Mouse (Mus musculus) myocyte (in vitro differentiated cells): ENCODE data around the gene Acot8.

ENCODE experiments used
- E2F4 ChIP-seq: IDR thresholded peaks from one replicate; pipeline ENCODE4 v1.6.1; 2011; ENCODE audit warnings: mild to moderate bottlenecking, control low read depth, moderate library complexity; ENCODE audit not compliant: insufficient read depth
- POLR2AphosphoS2 ChIP-seq: IDR thresholded peaks from one replicate; pipeline ENCODE4 v1.6.1; 2011; ENCODE audit warnings: low read depth, control low read depth; ENCODE audit not compliant: insufficient read length

DNA sequence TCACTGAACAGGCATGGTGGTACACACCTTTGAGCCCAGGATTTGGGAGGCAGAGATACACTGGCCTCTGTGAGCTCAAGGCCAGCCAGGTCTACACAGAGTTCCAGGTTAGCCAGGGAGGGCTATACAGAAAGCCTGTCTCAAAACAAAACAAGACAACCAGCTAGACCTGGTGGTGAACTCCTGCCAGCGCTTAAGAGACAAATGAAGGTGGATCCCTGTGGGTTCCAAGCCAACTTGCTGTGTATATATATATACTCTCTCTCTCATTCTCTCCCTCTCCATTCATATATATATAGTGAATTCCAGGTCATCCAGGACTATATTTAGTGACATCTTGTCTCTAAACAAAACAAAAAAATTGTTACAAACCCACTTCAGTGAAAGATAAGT lies 765 bp downstream of the Acot8 start:
- TF ChIP-seq POLR2AphosphoS2 (no peak), E2F4 (no peak)
